Mouse (Mus musculus) forebrain, embryonic 14.5 days (tissue): ENCODE results near the gene Gpr152. TPM values are rescaled to one million over a fixed set of nuclear protein-coding genes. Genes with fewer than 3 reads are reported as not detected.

ENCODE experiments used
- ATAC-seq: fragments of 200-750 bp; cut with Nextera tagmentation; 2 replicates; pipeline ENCODE4 v1.8.0; 2017; ENCODE audit warnings: mild to moderate bottlenecking, moderate library complexity
- DNase-seq: peaks from one replicate; pipeline ENCODE4 v3.0.0-alpha.2; 2015; ENCODE audit warnings: low spot score
- H3K27ac ChIP-seq: fragments of 300-500 bp; sonication (generic); 2 replicates; pipeline ENCODE4 v1.5.1; 2014; ENCODE audit warnings: low read depth, mild to moderate bottlenecking, control low read depth, low read length, moderate library complexity
- H3K27me3 ChIP-seq: fragments of 300-500 bp; sonication (generic); replicated peaks from 2 replicates; pipeline ENCODE4 v1.6.1; 2014; ENCODE audit warnings: low read length, control low read depth, mixed read lengths; ENCODE audit not compliant: control insufficient read depth, insufficient read depth
- H3K36me3 ChIP-seq: fragments of 300-500 bp; sonication (generic); 2 replicates; pipeline ENCODE4 v1.6.1; 2014; ENCODE audit warnings: low read length, control low read depth; ENCODE audit not compliant: control insufficient read depth, insufficient read depth
- H3K4me1 ChIP-seq: fragments of 300-500 bp; sonication (generic); 2 replicates; pipeline ENCODE4 v1.6.1; 2014; ENCODE audit warnings: antibody characterized with exemption, low read length, control low read depth; ENCODE audit not compliant: control insufficient read depth, insufficient read depth
- H3K4me2 ChIP-seq: fragments of 300-500 bp; sonication (generic); 2 replicates; pipeline ENCODE4 v1.6.1; 2014; ENCODE audit warnings: mild to moderate bottlenecking, control low read depth, low read length
- H3K4me3 ChIP-seq: fragments of 300-500 bp; sonication (generic); 2 replicates; pipeline ENCODE4 v1.5.1; 2014; ENCODE audit warnings: low read depth, low read length, control low read depth
- H3K9ac ChIP-seq: fragments of 300-500 bp; sonication (generic); 2 replicates; pipeline ENCODE4 v1.6.1; 2014; ENCODE audit warnings: mild to moderate bottlenecking, low read length, control low read depth, moderate library complexity
- H3K9me3 ChIP-seq: fragments of 300-500 bp; sonication (generic); replicated peaks from 2 replicates; pipeline ENCODE4 v1.6.1; 2016; ENCODE audit warnings: low read length, control low read depth, mixed read lengths; ENCODE audit not compliant: control insufficient read depth
- WGBS: fragments of 180-500 bp; shearing (Covaris S2); extraction: QIAGEN DNeasy Blood & Tissue Kit; methylation state at CpG from one replicate; pipeline ENCODE4 v1.1.7; 2014; 5-methylcytosine and 5-hydroxymethylcytosine counted together
- polyA plus RNA-seq: library from polyadenylated mRNA; unstranded; fragments of >200 nt; fragmentation: Nextera tagmentation; extraction: Ambion mirVana; gene quantifications from 2 replicates; pipeline ENCODE4 v1.2.1, GENCODE M21; 2014

Gpr152 gene
- polyA plus RNA-seq, 1 experiment from 2014 or later, result not detected

- no peak for DNase-seq
- H3K36me3 ChIP-seq, result peaks cover 49% of the 10 kb centered on the region
Observed at GRCm38 (mm10) chr19:4193129-4193528, 53.5 kb downstream of the Gpr152 start.

GRCm38 (mm10) chr19:4194021-4194724 lies 54.6 kb downstream of the Gpr152 start:
- 90% methylated on average over 8 of the region's 8 CpGs for WGBS
- no peak overlapping the region for H3K4me2 ChIP-seq

More at GRCm38 (mm10) chr19:4193129-4193528, 53.5 kb downstream of the Gpr152 start:
- WGBS, result 64% methylated on average over 6 of the region's 6 CpGs
- H3K9me3 ChIP-seq, result no peaks in the 10 kb centered on the region
- no peak for ATAC-seq
- H3K9ac ChIP-seq, result peak overlapping the region; percentile 93
- H3K4me1 ChIP-seq, result peaks cover 8% of the 10 kb centered on the region
- H3K4me2 ChIP-seq, result peak overlapping the region; percentile 92
- no peak overlapping the region for H3K27ac ChIP-seq
- no peaks in the 10 kb centered on the region for H3K27me3 ChIP-seq
- peak overlapping the region; percentile 99 for H3K4me3 ChIP-seq

GRCm38 (mm10) chr19:4194776-4195650 lies 55.4 kb downstream of the Gpr152 start:
- H3K27ac ChIP-seq, result no peak overlapping the region
- no peak overlapping the region for H3K4me3 ChIP-seq
- no peak for ATAC-seq
- no peak for DNase-seq
- H3K4me1 ChIP-seq, result peaks cover 8% of the 10 kb centered on the region
- 72% methylated on average over 12 of the region's 12 CpGs for WGBS
- H3K36me3 ChIP-seq, result peaks cover 65% of the 10 kb centered on the region
- no peaks in the 10 kb centered on the region for H3K9me3 ChIP-seq
- H3K9ac ChIP-seq, result no peak overlapping the region
- H3K4me2 ChIP-seq, result no peak overlapping the region
- H3K27me3 ChIP-seq, result no peaks in the 10 kb centered on the region

More at GRCm38 (mm10) chr19:4194021-4194724, 54.6 kb downstream of the Gpr152 start:
- DNase-seq (no peak), ATAC-seq (no peak)
- Histone ChIP-seq H3K4me1 (peaks cover 8% of the 10 kb centered on the region), H3K4me3 (no peak overlapping the region), H3K27me3 (no peaks in the 10 kb centered on the region), H3K9me3 (no peaks in the 10 kb centered on the region), H3K36me3 (peaks cover 59% of the 10 kb centered on the region), H3K9ac (no peak overlapping the region), H3K27ac (no peak overlapping the region)

Other genes with a start within 250 kb of the Gpr152 start
- 5.8 and 9.1 TPM in 2 replicates for gene Tcirg1, start 232.7 kb upstream of the Gpr152 start, polyA plus RNA-seq
- gene Ndufs8, start 227.0 kb upstream of the Gpr152 start, polyA plus RNA-seq, result 243 and 301 TPM in 2 replicates
- 1.9 and 2.0 TPM in 2 replicates for gene Aldh3b1, start 210.0 kb upstream of the Gpr152 start, polyA plus RNA-seq
- gene Unc93b1, start 204.6 kb upstream of the Gpr152 start, polyA plus RNA-seq, result 7.5 and 9.4 TPM in 2 replicates
- not detected in 2 replicates for gene Aldh3b3, start 181.1 kb upstream of the Gpr152 start, polyA plus RNA-seq
- gene Aldh3b2, start 167.5 kb upstream of the Gpr152 start, polyA plus RNA-seq, result 0.36 and 0.42 TPM in 2 replicates
- gene Acy3, start 153.2 kb upstream of the Gpr152 start, polyA plus RNA-seq, result 1.8 and 2.3 TPM in 2 replicates
- not detected in 2 replicates for gene Tbx10, start 147.0 kb upstream of the Gpr152 start, polyA plus RNA-seq
- 35.6 and 41.1 TPM in 2 replicates for gene Nudt8, start 139.2 kb upstream of the Gpr152 start, polyA plus RNA-seq
- 2.2 and 3.8 TPM in 2 replicates for gene Gm49405, start 139.2 kb upstream of the Gpr152 start, polyA plus RNA-seq
- 3.2 and 5.4 TPM in 2 replicates for gene Doc2g, start 136.5 kb upstream of the Gpr152 start, polyA plus RNA-seq
- gene Ndufv1, start 127.0 kb upstream of the Gpr152 start, polyA plus RNA-seq, result 238 and 254 TPM in 2 replicates
- gene Gstp1, start 101.8 kb upstream of the Gpr152 start, polyA plus RNA-seq, result 369 and 398 TPM in 2 replicates
- gene Gstp2, start 93.8 kb upstream of the Gpr152 start, polyA plus RNA-seq, result 1.2 and 4.2 TPM in 2 replicates
- not detected in 2 replicates for gene Gstp3, start 80.2 kb upstream of the Gpr152 start, polyA plus RNA-seq
- gene Cabp2, start 58.2 kb upstream of the Gpr152 start, polyA plus RNA-seq, result not detected in 2 replicates
- 88.6 and 91.7 TPM in 2 replicates for gene Cdk2ap2, start 42.6 kb upstream of the Gpr152 start, polyA plus RNA-seq
- gene Pitpnm1, start 39.8 kb upstream of the Gpr152 start, polyA plus RNA-seq, result 29.1 and 40.8 TPM in 2 replicates
- 85.2 and 94.4 TPM in 2 replicates for gene Aip, start 13.9 kb upstream of the Gpr152 start, polyA plus RNA-seq
- gene Cabp4, start 4.2 kb downstream of the Gpr152 start, polyA plus RNA-seq, result 0.08 and 0.12 TPM in 2 replicates
- gene Coro1b, start 8.8 kb downstream of the Gpr152 start, polyA plus RNA-seq, result 134 and 154 TPM in 2 replicates
- 0.24 TPM in 1 of 2 replicates, not detected in the other for gene Ptprcap, start 13.8 kb downstream of the Gpr152 start, polyA plus RNA-seq
- 32.3 and 35.5 TPM in 2 replicates for gene Rps6kb2, start 23.6 kb downstream of the Gpr152 start, polyA plus RNA-seq
- 3.9 and 4.2 TPM in 2 replicates for gene Carns1, start 35.7 kb downstream of the Gpr152 start, polyA plus RNA-seq
- 0.52 and 0.80 TPM in 2 replicates for gene Tbc1d10c, start 51.5 kb downstream of the Gpr152 start, polyA plus RNA-seq
- 608 and 689 TPM in 2 replicates for gene Ppp1ca, start 52.3 kb downstream of the Gpr152 start, polyA plus RNA-seq
- 25.5 and 25.7 TPM in 2 replicates for gene Rad9a, start 61.9 kb downstream of the Gpr152 start, polyA plus RNA-seq
- 0.61 and 0.85 TPM in 2 replicates for gene Clcf1, start 74.5 kb downstream of the Gpr152 start, polyA plus RNA-seq
- gene AC109138.7, start 74.6 kb downstream of the Gpr152 start, polyA plus RNA-seq, result not detected in 2 replicates
- gene Pold4, start 92.1 kb downstream of the Gpr152 start, polyA plus RNA-seq, result 17.6 and 19.0 TPM in 2 replicates
- gene Ssh3, start 129.4 kb downstream of the Gpr152 start, polyA plus RNA-seq, result 4.0 and 4.3 TPM in 2 replicates
- gene Ankrd13d, start 143.3 kb downstream of the Gpr152 start, polyA plus RNA-seq, result 16.3 and 23.9 TPM in 2 replicates
- gene Grk2, start 166.4 kb downstream of the Gpr152 start, polyA plus RNA-seq, result 17.1 and 21.0 TPM in 2 replicates